Comparison of ENCODE assay signal across 11 mouse cellular contexts in the genomic region with DNA sequence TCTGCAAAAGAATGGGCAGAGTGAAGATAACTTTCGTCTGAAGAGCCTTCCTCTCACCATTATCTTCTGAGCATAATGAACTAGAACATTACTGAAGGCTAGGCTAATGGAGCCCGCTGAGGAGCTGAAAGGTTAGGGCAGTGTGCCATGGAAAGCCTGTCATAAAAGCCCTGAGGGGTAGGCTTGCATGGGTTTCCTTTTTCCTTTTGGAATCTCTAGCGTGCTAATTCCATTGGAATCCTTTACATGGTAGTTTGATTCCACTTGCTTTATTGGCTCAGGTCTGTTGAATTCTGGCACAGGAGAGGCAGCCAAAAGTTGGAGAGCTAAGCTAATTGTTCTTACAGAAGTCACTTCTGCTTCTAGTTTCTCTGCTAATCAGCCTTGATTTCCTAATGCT. TPM values are rescaled to one million over a fixed set of nuclear protein-coding genes. Genes with fewer than 3 reads are reported as not detected.
DNase-seq lines count a peak whose midpoint lies in the region; ATAC-seq and TF ChIP-seq lines count a peak whose summit lies in the region.
"Had no signal": no experiment of that assay in that cellular context is flagged by ENCODE, and none has a peak within 500 bp of the region (broad histone marks: within the 10 kb centered on the region; RNA-seq: fewer than 3 reads in every experiment).

No protein-coding gene starts in this region.

- no peak overlapping the region for H3K4me2 ChIP-seq in forebrain, embryonic 13.5 days
- no peak overlapping the region for H3K4me2 ChIP-seq in forebrain, embryonic 11.5 days (ENCODE audit: low read depth, low read length, severe bottlenecking)
- H3K4me2 ChIP-seq in limb, embryonic 14.5 days (replicated peaks; ENCODE audit: low read depth, low read length, severe bottlenecking): no peak overlapping the region
- H3K4me2 ChIP-seq in liver, embryonic 14.5 days (ENCODE audit: low read depth): peak overlapping the region; percentile 52
- H3K4me2 ChIP-seq: limb, embryonic 13.5 days had no signal

- no peaks in the 10 kb centered on the region for H3K9me3 ChIP-seq in forebrain, embryonic 13.5 days (replicated peaks)
- no peaks in the 10 kb centered on the region for H3K9me3 ChIP-seq in forebrain, embryonic 11.5 days (ENCODE audit: control insufficient read depth, low read length)
- no peaks in the 10 kb centered on the region for H3K9me3 ChIP-seq in limb, embryonic 14.5 days (ENCODE audit: control insufficient read depth, low read length)
- no peaks in the 10 kb centered on the region for H3K9me3 ChIP-seq in limb, embryonic 10.5 days (replicated peaks)
- no peaks in the 10 kb centered on the region for H3K9me3 ChIP-seq in liver, embryonic 14.5 days (ENCODE audit: control insufficient read depth, low read length)
- H3K9me3 ChIP-seq: limb, embryonic 13.5 days had no signal

- H3K27ac ChIP-seq in forebrain, embryonic 13.5 days: peak overlapping the region; percentile 49; the same call in 1 of the 2 replicates
- no peak overlapping the region for H3K27ac ChIP-seq in forebrain, embryonic 11.5 days (ENCODE audit: low read depth, low read length)
- H3K27ac ChIP-seq in limb, embryonic 14.5 days (replicated peaks; ENCODE audit: low read depth, low read length): no peak overlapping the region
- no peak overlapping the region for H3K27ac ChIP-seq in limb, embryonic 10.5 days
- peak overlapping the region; percentile 9; the same call in 1 of the 2 replicates for H3K27ac ChIP-seq in liver, embryonic 14.5 days

- no peak for TF ChIP-seq EP300 in liver, embryonic 14.5 days (IDR thresholded peaks at IDR 0.05; ENCODE audit: low read depth)

- no peak overlapping the region for H3K9ac ChIP-seq in forebrain, embryonic 13.5 days
- no peak overlapping the region for H3K9ac ChIP-seq in forebrain, embryonic 11.5 days (ENCODE audit: low read length)
- H3K9ac ChIP-seq in limb, embryonic 14.5 days (ENCODE audit: low read depth, low read length, severe bottlenecking): no peak overlapping the region
- H3K9ac ChIP-seq in liver, embryonic 14.5 days (replicated peaks): no peak overlapping the region
- H3K9ac ChIP-seq: limb, embryonic 13.5 days had no signal

- H3K36me3 ChIP-seq in forebrain, embryonic 13.5 days (ENCODE audit: poor library complexity, severe bottlenecking): peaks cover 78% of the 10 kb centered on the region
- H3K36me3 ChIP-seq in forebrain, embryonic 11.5 days (ENCODE audit: control insufficient read depth, insufficient read depth, low read length): peaks cover 22% of the 10 kb centered on the region
- peaks cover 70% of the 10 kb centered on the region for H3K36me3 ChIP-seq in limb, embryonic 14.5 days (ENCODE audit: control insufficient read depth, insufficient read depth, low read length)
- H3K36me3 ChIP-seq in limb, embryonic 10.5 days: peaks cover 97% of the 10 kb centered on the region
- no peaks in the 10 kb centered on the region for H3K36me3 ChIP-seq in liver, embryonic 14.5 days (replicated peaks; ENCODE audit: control insufficient read depth, insufficient read depth, low read depth)

- TF ChIP-seq POLR2A in limb, embryonic 14.5 days (IDR thresholded peaks at IDR 0.05; ENCODE audit: borderline replicate concordance, extremely low read depth, insufficient read depth, insufficient read length): no peak

- H3K4me3 ChIP-seq in forebrain, embryonic 13.5 days: no peak overlapping the region
- H3K4me3 ChIP-seq in forebrain, embryonic 11.5 days (ENCODE audit: low read depth, low read length): no peak overlapping the region
- no peak overlapping the region for H3K4me3 ChIP-seq in limb, embryonic 14.5 days (replicated peaks; ENCODE audit: low read length)
- H3K4me3 ChIP-seq in limb, embryonic 10.5 days: no peak overlapping the region
- no peak overlapping the region for H3K4me3 ChIP-seq in liver, embryonic 14.5 days (ENCODE audit: insufficient read depth in 1 of 2, low read depth in 2 of 2, low read length in 2 of 2)
- H3K4me3 ChIP-seq: limb, embryonic 13.5 days had no signal

- WGBS in forebrain, embryonic 13.5 days: 36% methylated on average over 3 of the region's 3 CpGs
- 62% methylated on average over 3 of the region's 3 CpGs for WGBS in forebrain, embryonic 11.5 days
- WGBS in limb, embryonic 14.5 days: 54% methylated on average over 3 of the region's 3 CpGs
- WGBS in limb, embryonic 10.5 days: 88% methylated on average over 3 of the region's 3 CpGs
- WGBS in liver, embryonic 14.5 days (ENCODE audit: insufficient replicate concordance): 52% methylated on average over 3 of the region's 3 CpGs

- TF ChIP-seq CTCF in liver, embryonic 14.5 days (IDR thresholded peaks at IDR 0.05; ENCODE audit: low read depth): no peak

- H3K4me1 ChIP-seq in forebrain, embryonic 13.5 days: peaks cover 18% of the 10 kb centered on the region
- H3K4me1 ChIP-seq in forebrain, embryonic 11.5 days (replicated peaks; ENCODE audit: control insufficient read depth, insufficient read depth, low read length): peaks cover 6% of the 10 kb centered on the region
- peaks cover 13% of the 10 kb centered on the region; the same call in 1 of the 2 replicates for H3K4me1 ChIP-seq in limb, embryonic 14.5 days (ENCODE audit: control insufficient read depth, insufficient read depth, low read length)
- peaks cover 3% of the 10 kb centered on the region; the same call in 1 of the 2 replicates for H3K4me1 ChIP-seq in limb, embryonic 10.5 days
- peaks cover 13 to 19% of the 10 kb centered on the region in 2 experiments for H3K4me1 ChIP-seq in liver, embryonic 14.5 days (replicated peaks; ENCODE audit: control insufficient read depth in 2 of 2, insufficient read depth in 2 of 2, low read length in 1 of 2)

- DNase-seq in forebrain, embryonic 11.5 days (ENCODE audit: low spot score): no peak
- DNase-seq in limb, embryonic 14.5 days (ENCODE audit: low spot score): peak; percentile 54
- no peak for DNase-seq in limb, embryonic 10.5 days (ENCODE audit: low spot score)
- peak; percentile 43 for DNase-seq in gastrocnemius, adult 18-20 months (ENCODE audit: low spot score)
- no peak for DNase-seq in liver, embryonic 14.5 days (ENCODE audit: low read depth in 3 of 3, low spot score in 3 of 3)
- DNase-seq in frontal cortex, postnatal 36 days (ENCODE audit: low spot score in 2 of 2): no peak
- DNase-seq in cerebellum, adult 11-12 months: no peak
- DNase-seq: kidney, postnatal 4 days; right cerebral cortex, adult 18-20 months had no signal

- ATAC-seq in forebrain, embryonic 13.5 days: no peak; the same call in 1 of the 2 replicates
- no peak for ATAC-seq in forebrain, embryonic 11.5 days (replicated peaks; ENCODE audit: low FRiP score)
- no peak; the same call in 1 of the 2 replicates for ATAC-seq in limb, embryonic 14.5 days (ENCODE audit: low FRiP score, low read depth)
- ATAC-seq in liver, embryonic 14.5 days (ENCODE audit: insufficient read depth): no peak

- no peaks in the 10 kb centered on the region for H3K27me3 ChIP-seq in forebrain, embryonic 13.5 days
- no peaks in the 10 kb centered on the region for H3K27me3 ChIP-seq in forebrain, embryonic 11.5 days (ENCODE audit: control insufficient read depth, insufficient read depth, low read length)
- no peaks in the 10 kb centered on the region for H3K27me3 ChIP-seq in limb, embryonic 14.5 days (ENCODE audit: control insufficient read depth, insufficient read depth, low read length)
- no peaks in the 10 kb centered on the region for H3K27me3 ChIP-seq in limb, embryonic 10.5 days (ENCODE audit: low read depth, poor library complexity, severe bottlenecking)
- H3K27me3 ChIP-seq in liver, embryonic 14.5 days (ENCODE audit: control insufficient read depth, insufficient read depth, low read length): no peaks in the 10 kb centered on the region
- H3K27me3 ChIP-seq: limb, embryonic 13.5 days had no signal

RNA-seq across cellular contexts. Expression of a gene that starts 20.6 kb away (rescaled TPM):
- polyA plus RNA-seq in forebrain, embryonic 13.5 days (2015; fragmentation: Nextera tagmentation; extraction: Ambion mirVana): 54.2 and 61.3 TPM in 2 replicates
- polyA plus RNA-seq in forebrain, embryonic 11.5 days (2014; fragmentation: Nextera tagmentation; extraction: Ambion mirVana): 75.4 and 77.2 TPM in 2 replicates
- 16.1 and 17.1 TPM in 2 replicates for polyA plus RNA-seq in limb, embryonic 14.5 days (2012; rRNA removed)
- 31.1 and 33.3 TPM in 2 replicates for polyA plus RNA-seq in limb, embryonic 14.5 days (2014; fragmentation: Nextera tagmentation; extraction: Ambion mirVana)
- 39.3 and 51.7 TPM in 2 replicates for polyA plus RNA-seq in limb, embryonic 10.5 days (2016; fragmentation: Nextera tagmentation; extraction: Ambion mirVana)
- total RNA-seq in gastrocnemius, adult 18-20 months (2021): 10 to 100 TPM in 1 of 2 experiments, 1 to 10 TPM in 1; 8.4 to 10.8 TPM
- 2.4 and 3.0 TPM in 2 replicates for polyA plus RNA-seq in liver, embryonic 14.5 days (2012; rRNA removed)
- polyA plus RNA-seq in liver, embryonic 14.5 days (2014; fragmentation: Nextera tagmentation; extraction: Ambion mirVana): 6.0 and 6.7 TPM in 2 replicates

Comparison
In these comparisons a context has a peak if more than half of its experiments do, and no peak if none do; other contexts are left out.
1. H3K27ac ChIP-seq: peak in forebrain, embryonic 13.5 days (single experiment) and liver, embryonic 14.5 days (single experiment); none in forebrain, embryonic 11.5 days (single experiment), limb, embryonic 14.5 days (single experiment) and limb, embryonic 10.5 days (single experiment).
2. DNase-seq: peak in limb, embryonic 14.5 days (single experiment) and gastrocnemius, adult 18-20 months (single experiment); none in forebrain, embryonic 11.5 days (single experiment), limb, embryonic 10.5 days (single experiment), liver, embryonic 14.5 days (0 of 3), frontal cortex, postnatal 36 days (0 of 2) and cerebellum, adult 11-12 months (single experiment).